Mouse (Mus musculus) lung, embryonic 14.5 days (tissue): ENCODE measurements around the gene Mtr. TPM values are rescaled to one million over a fixed set of nuclear protein-coding genes. Genes with fewer than 3 reads are reported as not detected.

Source experiments
- ATAC-seq: fragments of 200-750 bp; cut with Nextera tagmentation; 2 replicates; pipeline ENCODE4 v1.8.0; 2017; ENCODE audit warnings: mild to moderate bottlenecking, moderate TSS enrichment, moderate library complexity; ENCODE audit not compliant: insufficient read depth
- DNase-seq: peaks from one replicate; pipeline ENCODE4 v3.0.0-alpha.2; 2015
- H3K27ac ChIP-seq: fragments of 300-500 bp; sonication (generic); 2 replicates; pipeline ENCODE4 v1.5.1; 2014; ENCODE audit warnings: low read depth, mild to moderate bottlenecking, moderate library complexity
- H3K27me3 ChIP-seq: fragments of 300-500 bp; sonication (generic); 2 replicates; pipeline ENCODE4 v1.6.1; 2014; ENCODE audit warnings: low read length, control low read depth; ENCODE audit not compliant: insufficient read depth
- H3K36me3 ChIP-seq: fragments of 300-500 bp; sonication (generic); 2 replicates; pipeline ENCODE4 v1.6.1; 2014; ENCODE audit warnings: control low read depth; ENCODE audit not compliant: insufficient read depth
- H3K4me1 ChIP-seq: fragments of 300-500 bp; sonication (generic); 2 replicates; pipeline ENCODE4 v1.6.1; 2014; ENCODE audit warnings: antibody characterized with exemption, control low read depth; ENCODE audit not compliant: insufficient read depth
- H3K4me2 ChIP-seq: fragments of 300-500 bp; sonication (generic); 2 replicates; pipeline ENCODE4 v1.6.1; 2014; ENCODE audit warnings: mild to moderate bottlenecking
- H3K4me3 ChIP-seq: fragments of 300-500 bp; sonication (generic); 2 replicates; pipeline ENCODE4 v1.5.1; 2014; ENCODE audit warnings: low read depth, low read length
- H3K9ac ChIP-seq: fragments of 300-500 bp; sonication (generic); 2 replicates; pipeline ENCODE4 v1.6.1; 2014
- H3K9me3 ChIP-seq: fragments of 300-500 bp; sonication (generic); 2 replicates; pipeline ENCODE4 v1.6.1; 2016; ENCODE audit warnings: low read depth, low read length, control low read depth
- CTCF ChIP-seq: IDR thresholded peaks from 2 replicates; pipeline ENCODE4 v1.5.1; 2016; ENCODE audit warnings: antibody characterized with exemption, low read depth
- WGBS: fragments of 180-500 bp; shearing (Covaris S2); extraction: QIAGEN DNeasy Blood & Tissue Kit; methylation state at CpG from one replicate; pipeline ENCODE4 v1.1.7; 2014; 5-methylcytosine and 5-hydroxymethylcytosine counted together
- polyA plus RNA-seq: library from polyadenylated mRNA; unstranded; fragments of >200 nt; fragmentation: Nextera tagmentation; extraction: Ambion mirVana; gene quantifications from 2 replicates; pipeline ENCODE4 v1.2.1, GENCODE M21; 2014

Mtr gene
- polyA plus RNA-seq, 1 experiment from 2014 or later = 21.9 TPM

DNA sequence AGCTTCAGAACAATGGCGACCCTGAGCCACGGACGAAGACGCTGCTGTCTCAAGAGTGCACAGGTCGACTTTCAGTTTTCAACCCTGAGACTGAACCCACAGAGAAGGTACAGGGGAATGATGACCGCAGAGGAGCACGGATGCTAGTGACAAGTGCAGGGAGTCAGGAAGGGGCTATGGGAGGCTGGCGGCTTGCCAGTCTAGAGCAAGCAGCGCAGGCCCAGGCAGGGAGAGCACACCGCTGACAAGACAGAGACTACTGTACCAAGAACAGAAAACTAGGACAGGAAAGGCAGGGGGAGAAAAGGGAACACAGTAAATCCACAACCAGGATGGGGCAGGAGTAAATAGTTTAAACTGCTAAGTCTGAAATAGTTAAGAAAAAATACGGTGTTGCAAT lies 69.1 kb downstream of the Mtr start:
- ATAC-seq (no peak), DNase-seq (no peak)
- no peaks in the 10 kb centered on the region for H3K4me1 ChIP-seq
- H3K9ac ChIP-seq = no peak overlapping the region
- no peak overlapping the region for H3K27ac ChIP-seq
- peaks cover 48% of the 10 kb centered on the region for H3K36me3 ChIP-seq
- H3K9me3 ChIP-seq = no peaks in the 10 kb centered on the region
- TF ChIP-seq CTCF = no peak
- H3K4me3 ChIP-seq = no peak overlapping the region
- no peaks in the 10 kb centered on the region for H3K27me3 ChIP-seq
- no peak overlapping the region for H3K4me2 ChIP-seq
- 84% methylated on average over 11 of the region's 11 CpGs for WGBS

DNA sequence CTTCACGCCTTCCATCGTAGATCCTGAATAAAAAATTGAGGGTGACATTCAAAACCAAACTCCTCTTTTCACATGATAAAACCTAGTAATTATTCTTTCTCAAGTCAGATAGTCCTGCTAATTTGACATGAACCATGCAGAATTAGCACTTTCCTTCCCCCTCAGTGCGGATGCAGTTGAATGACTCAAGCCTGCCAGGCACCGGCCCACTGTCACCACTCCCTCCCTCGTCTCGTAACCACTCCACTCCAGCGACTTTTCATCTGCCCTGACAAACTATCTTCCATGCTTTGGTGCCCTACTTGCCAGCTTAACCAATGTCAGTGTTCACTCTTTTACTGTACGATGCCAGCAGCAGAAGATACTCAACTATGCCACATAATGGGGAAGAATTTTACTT lies 78.4 kb downstream of the Mtr start:
- Histone ChIP-seq H3K9ac (no peak overlapping the region), H3K27ac (no peak overlapping the region), H3K4me1 (no peaks in the 10 kb centered on the region), H3K9me3 (no peaks in the 10 kb centered on the region), H3K36me3 (peaks cover 5% of the 10 kb centered on the region), H3K27me3 (no peaks in the 10 kb centered on the region), H3K4me2 (no peak overlapping the region), H3K4me3 (no peak overlapping the region)
- no peak for DNase-seq
- WGBS = 68% methylated on average over 8 of the region's 8 CpGs
- ATAC-seq = no peak
- TF ChIP-seq CTCF = no peak

DNA sequence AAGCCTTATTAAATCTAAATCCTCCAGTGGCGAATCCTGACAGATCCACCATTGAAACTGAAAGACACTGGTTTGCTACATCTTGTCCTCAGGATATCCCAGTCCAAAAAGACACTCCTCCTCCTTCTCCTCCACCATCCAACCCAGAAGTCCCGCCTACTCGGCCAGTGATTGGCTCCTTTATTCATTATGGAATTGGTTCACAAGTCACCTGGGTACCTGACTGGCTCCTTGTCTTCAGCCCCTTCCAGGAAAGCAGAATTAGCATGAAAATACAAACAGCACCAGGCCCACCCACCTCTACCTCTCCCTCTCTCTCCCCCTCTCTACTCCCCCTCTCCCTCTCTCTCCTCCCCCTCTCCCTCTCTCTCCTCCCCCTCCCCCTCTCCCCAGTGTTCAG lies 81.2 kb downstream of the Mtr start:
- TF ChIP-seq CTCF = no peak
- Histone ChIP-seq H3K9me3 (no peaks in the 10 kb centered on the region), H3K27me3 (no peaks in the 10 kb centered on the region), H3K36me3 (no peaks in the 10 kb centered on the region), H3K9ac (no peak overlapping the region), H3K27ac (no peak overlapping the region), H3K4me1 (no peaks in the 10 kb centered on the region), H3K4me3 (no peak overlapping the region), H3K4me2 (no peak overlapping the region)
- no peak for DNase-seq
- 0 out of 2 replicates have a peak, but pooled peaks have one; percentile 38 for ATAC-seq
- WGBS = 37% methylated on average over 3 of the region's 3 CpGs

DNA sequence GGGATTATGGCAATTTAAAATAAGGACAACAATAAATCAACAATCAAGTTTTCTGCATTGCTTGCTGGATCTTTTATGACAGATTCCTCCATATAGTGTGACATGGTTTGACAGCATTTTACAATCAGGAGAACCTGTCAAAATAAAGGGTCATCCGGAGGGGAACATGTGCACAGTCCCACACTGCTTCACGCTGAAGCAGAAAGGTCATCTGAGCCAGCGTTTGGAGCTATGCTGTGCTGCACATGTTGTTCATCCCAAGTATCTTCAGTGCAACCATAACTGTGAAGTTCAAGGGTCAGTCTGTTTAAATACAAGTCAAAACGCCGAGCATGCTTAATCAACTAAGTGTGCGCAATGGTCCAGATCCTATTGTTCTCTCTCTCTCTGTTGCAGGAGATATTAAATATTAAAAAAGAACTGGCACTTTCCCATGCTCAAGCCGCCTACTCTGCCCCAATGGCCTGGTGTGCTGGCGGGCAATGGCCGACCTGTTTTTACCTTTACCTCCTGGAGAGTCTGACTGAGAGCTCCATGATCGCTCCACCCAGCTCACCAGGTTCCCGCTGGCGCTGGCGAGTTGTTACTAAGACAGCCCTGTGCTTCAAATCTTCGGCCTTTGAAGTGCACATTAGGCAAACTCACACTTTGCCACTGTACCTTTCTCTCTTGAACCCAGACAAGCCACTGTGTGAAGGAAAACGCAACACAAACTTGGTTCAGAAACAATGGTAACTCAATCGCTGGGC lies 81.8 kb downstream of the Mtr start:
- Histone ChIP-seq H3K27ac (no peak overlapping the region), H3K36me3 (no peaks in the 10 kb centered on the region), H3K27me3 (no peaks in the 10 kb centered on the region), H3K4me2 (no peak overlapping the region), H3K4me3 (no peak overlapping the region), H3K4me1 (no peaks in the 10 kb centered on the region), H3K9ac (no peak overlapping the region), H3K9me3 (no peaks in the 10 kb centered on the region)
- no peak for DNase-seq
- ATAC-seq = no peak
- TF ChIP-seq CTCF = no peak
- WGBS = 26% methylated on average over 16 of the region's 16 CpGs

DNA sequence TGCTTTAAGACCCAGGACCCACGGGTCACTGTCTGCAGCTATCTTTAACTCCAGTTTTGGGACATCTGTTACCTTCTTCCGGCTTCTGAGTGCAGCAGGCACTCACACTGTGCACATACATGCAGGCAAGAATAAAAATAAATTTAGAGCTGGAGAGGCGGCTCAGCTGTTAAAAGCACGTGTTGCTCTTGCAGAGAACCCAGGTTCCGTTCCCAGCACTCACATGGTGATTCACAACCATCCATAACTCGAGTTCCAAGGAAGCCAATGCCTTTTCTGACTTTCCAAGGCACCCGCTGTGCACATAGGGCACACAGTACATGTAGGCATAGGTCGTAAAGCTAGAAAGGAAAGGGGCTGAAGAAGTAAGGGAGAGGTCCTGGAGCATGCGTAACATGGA lies 90.6 kb downstream of the Mtr start:
- Histone ChIP-seq H3K27ac (no peak overlapping the region), H3K36me3 (no peaks in the 10 kb centered on the region), H3K27me3 (no peaks in the 10 kb centered on the region), H3K4me1 (0 out of 2 replicates have a peak, but pooled peaks cover 4% of the 10 kb centered on the region), H3K4me3 (no peak overlapping the region), H3K4me2 (no peak overlapping the region), H3K9ac (no peak overlapping the region), H3K9me3 (no peaks in the 10 kb centered on the region)
- no peak for ATAC-seq
- TF ChIP-seq CTCF = no peak
- no peak for DNase-seq
- WGBS = 74% methylated on average over 9 of the region's 9 CpGs

DNA sequence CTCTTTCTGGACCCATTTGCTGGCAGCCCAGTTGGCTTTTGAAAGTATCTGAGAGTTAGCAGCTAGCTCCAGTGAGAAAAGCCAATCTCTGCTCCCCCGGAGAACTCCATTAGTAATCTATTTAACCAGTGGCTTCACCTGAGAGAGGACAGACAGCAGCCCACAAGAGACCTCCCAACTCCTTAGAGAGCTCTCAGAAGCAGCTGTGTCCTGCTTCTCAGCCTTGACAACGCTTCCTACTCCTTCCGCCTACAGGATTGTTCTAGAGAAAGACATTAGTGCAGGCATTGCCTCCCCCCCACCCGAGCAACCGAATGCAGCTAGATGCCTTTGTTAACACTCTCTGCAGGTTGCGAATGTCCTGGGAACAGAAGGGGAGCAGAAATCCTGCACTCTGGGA lies 91.5 kb downstream of the Mtr start:
- Histone ChIP-seq H3K4me3 (no peak overlapping the region), H3K27me3 (no peaks in the 10 kb centered on the region), H3K4me2 (no peak overlapping the region), H3K4me1 (0 out of 2 replicates have a peak, but pooled peaks cover 4% of the 10 kb centered on the region), H3K27ac (peak overlapping the region; percentile 27; the same call in 1 of the 2 replicates), H3K9ac (no peak overlapping the region), H3K36me3 (no peaks in the 10 kb centered on the region), H3K9me3 (no peaks in the 10 kb centered on the region)
- ATAC-seq (no peak), DNase-seq (peak; percentile 12)
- WGBS = 18% methylated on average over 6 of the region's 6 CpGs
- no peak for TF ChIP-seq CTCF

DNA sequence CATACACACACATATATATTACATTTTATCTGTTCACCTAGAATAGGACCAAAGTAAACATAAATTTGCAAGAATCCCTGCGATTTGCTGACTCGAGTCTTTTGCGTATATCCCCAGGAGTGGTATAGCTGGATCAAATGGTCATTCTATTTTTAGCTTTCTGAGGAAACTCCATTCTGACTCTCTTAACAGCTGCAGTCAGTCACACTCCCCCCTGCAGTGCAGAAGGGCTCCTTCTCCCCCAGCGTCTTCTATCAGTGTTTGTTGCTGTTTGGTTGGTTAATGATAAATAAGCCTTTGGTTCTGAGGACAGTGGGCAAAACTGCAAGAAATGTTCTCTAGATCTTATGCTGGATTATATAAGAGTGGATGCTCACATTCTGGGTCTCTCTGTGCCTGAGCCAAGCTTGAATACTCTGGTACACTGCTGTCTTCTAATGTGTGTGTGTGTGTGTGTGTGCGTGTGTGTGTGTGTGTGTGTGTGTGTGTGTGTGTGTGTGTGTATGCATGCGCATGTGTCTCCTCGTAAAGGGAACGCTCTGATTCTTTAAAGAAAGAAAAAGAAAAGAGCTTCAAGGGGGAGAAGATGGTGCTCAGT lies 92.4 kb downstream of the Mtr start:
- 40% methylated on average over 8 of the region's 8 CpGs for whole genome bisulfite sequencing
- no peak overlapping the region for H3K4me3 ChIP-seq
- H3K4me2 ChIP-seq = no peak overlapping the region
- no peak for TF ChIP-seq CTCF
- H3K4me1 ChIP-seq = 0 out of 2 replicates have a peak, but pooled peaks cover 4% of the 10 kb centered on the region
- no peaks in the 10 kb centered on the region for H3K27me3 ChIP-seq
- peak overlapping the region; percentile 27; the same call in 1 of the 2 replicates for H3K27ac ChIP-seq
- DNase-seq (peak; percentile 81), ATAC-seq (peak; percentile 94)
- H3K36me3 ChIP-seq = no peaks in the 10 kb centered on the region
- H3K9me3 ChIP-seq = no peaks in the 10 kb centered on the region
- no peak overlapping the region for H3K9ac ChIP-seq
